Mouse (Mus musculus) spleen, adult 2 months (tissue): Measurements from ENCODE around the gene Twsg1.

Experiments
- CTCF ChIP-seq: fragments of 200-500 bp; IDR thresholded peaks from 2 replicates; pipeline ENCODE4 v1.5.1; 2011; ENCODE audit warnings: mild to moderate bottlenecking, inconsistent platforms; ENCODE audit not compliant: insufficient read depth, insufficient read length, insufficient replicate concordance; ENCODE audit errors: extremely low read depth
- POLR2A ChIP-seq: fragments of 200-500 bp; IDR thresholded peaks from 2 replicates; pipeline ENCODE4 v1.6.1; 2011; ENCODE audit warnings: low read depth, low read length, inconsistent platforms

DNA sequence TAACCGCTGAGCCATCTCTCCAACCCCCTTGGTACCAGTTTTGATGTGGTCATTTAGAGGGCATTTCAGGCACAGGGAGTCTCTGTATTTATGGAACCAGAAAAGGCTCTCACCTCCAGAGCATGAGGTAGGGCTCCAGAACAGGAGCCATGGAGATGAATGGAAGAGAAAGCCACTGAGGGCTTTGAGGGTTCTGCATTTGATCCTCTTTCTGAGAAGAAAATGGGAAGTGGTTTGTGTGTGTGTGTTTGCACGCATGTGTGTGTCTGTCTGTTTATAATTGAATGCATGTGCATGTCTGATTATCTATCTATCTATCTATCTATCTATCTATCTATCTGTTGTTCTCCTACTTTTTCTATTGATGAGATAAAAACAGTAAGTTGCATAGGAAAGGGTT lies 38.8 kb downstream of the Twsg1 start:
- TF ChIP-seq CTCF, result no peak
- TF ChIP-seq POLR2A, result no peak
